Mouse (Mus musculus) ES-E14 (cell line): ENCODE data around the gene Rcvrn. TPM values are rescaled to one million over a fixed set of nuclear protein-coding genes. Genes with fewer than 3 reads are reported as not detected.

Experiments
- DNase-seq: peaks from one replicate; pipeline ENCODE4 v3.0.0-alpha.2; 2013; ENCODE audit warnings: low read depth, low spot score
- H3K27ac ChIP-seq: 2 replicates; pipeline ENCODE4 v1.5.1; 2012; ENCODE audit warnings: low read depth, mild to moderate bottlenecking, low read length, moderate library complexity, mixed read lengths; ENCODE audit not compliant: poor library complexity, insufficient read depth, severe bottlenecking
- H3K36me3 ChIP-seq: 2 replicates; pipeline ENCODE4 v1.6.1; 2012; ENCODE audit warnings: mild to moderate bottlenecking, low read length, moderate library complexity, mixed read lengths; ENCODE audit not compliant: control insufficient read depth, poor library complexity, insufficient read depth, severe bottlenecking
- H3K4me1 ChIP-seq, 2 experiments: fragments of 150-350 bp in 1 of 2; sonication (generic) in 1 of 2; 2 replicates each; pipeline ENCODE4 v1.6.1; 2012; ENCODE audit warnings: low read length in 2 of 2, mild to moderate bottlenecking in 1 of 2, mixed read lengths in 1 of 2; ENCODE audit not compliant: control insufficient read depth in 2 of 2, insufficient read depth in 2 of 2, poor library complexity in 1 of 2
- H3K4me3 ChIP-seq, 2 experiments: fragments of 150-350 bp in 1 of 2; sonication (generic) in 1 of 2; 2 replicates each; pipeline ENCODE4 v1.5.1; 2012; ENCODE audit warnings: low read length in 2 of 2, low read depth in 1 of 2, mild to moderate bottlenecking in 1 of 2, mixed read lengths in 1 of 2; ENCODE audit not compliant: insufficient read depth in 1 of 2, poor library complexity in 1 of 2, severe bottlenecking in 1 of 2
- H3K9ac ChIP-seq: 2 replicates; pipeline ENCODE4 v1.6.1; 2012; ENCODE audit warnings: low read depth, mild to moderate bottlenecking, low read length, mixed read lengths; ENCODE audit not compliant: poor library complexity, insufficient read depth, severe bottlenecking
- H3K9me3 ChIP-seq: fragments of 150-350 bp; sonication (generic); 2 replicates; pipeline ENCODE4 v1.6.1; 2012; ENCODE audit warnings: low read depth, mild to moderate bottlenecking, low read length; ENCODE audit not compliant: control insufficient read depth, insufficient read depth
- CHD2 ChIP-seq: IDR thresholded peaks from 2 replicates; pipeline ENCODE4 v1.6.1; 2014; ENCODE audit warnings: mild to moderate bottlenecking, low read depth, low read length, inconsistent platforms
- HCFC1 ChIP-seq: IDR thresholded peaks from 2 replicates; pipeline ENCODE4 v1.6.1; 2012; ENCODE audit warnings: low read length, inconsistent platforms, borderline replicate concordance; ENCODE audit not compliant: insufficient read depth
- MAFK ChIP-seq: IDR thresholded peaks from 2 replicates; pipeline ENCODE4 v1.6.1; 2014; ENCODE audit warnings: mild to moderate bottlenecking, low read depth, low read length, inconsistent platforms; ENCODE audit not compliant: insufficient read depth
- ZC3H11A ChIP-seq: IDR thresholded peaks from 2 replicates; pipeline ENCODE4 v1.6.1; 2012; ENCODE audit warnings: low read depth, mild to moderate bottlenecking, inconsistent platforms, low read length, borderline replicate concordance
- ZNF384 ChIP-seq: IDR thresholded peaks from 2 replicates; pipeline ENCODE4 v1.6.1; 2012; ENCODE audit warnings: low read depth, low read length, inconsistent platforms
- in situ Hi-C, 2 experiments: fragments of 600-800 bp; cut with MboI; formaldehyde crosslinking; loops; one replicate each; pipeline ENCODE4 v1.15.1; 2025; ENCODE audit warnings: low sequenced_read_pairs in 2 of 2, inconsistent platforms in 1 of 2; ENCODE audit not compliant: unreplicated experiment in 2 of 2
- total RNA-seq: library from RNA; depleted of rRNA; stranded (reverse); fragments of 300-350 nt; gene quantifications from 2 replicates; pipeline ENCODE4 v1.2.3, GENCODE M21; 2012

Rcvrn gene
- total RNA-seq, 1 experiment: not detected

- no peak overlapping the region for H3K27ac ChIP-seq
- H3K9ac ChIP-seq: no peak overlapping the region
- H3K4me3 ChIP-seq: no peak overlapping the region
- H3K36me3 ChIP-seq: no peaks in the 10 kb centered on the region
- TF ChIP-seq ZNF384: no peak
- no peak for TF ChIP-seq MAFK
- no peak for TF ChIP-seq CHD2
- TF ChIP-seq ZC3H11A: no peak
- no peak for TF ChIP-seq HCFC1
- H3K9me3 ChIP-seq: no peaks in the 10 kb centered on the region
- peaks cover 7 to 18% of the 10 kb centered on the region in 2 experiments; a peak in 3 of 4 replicates for H3K4me1 ChIP-seq
- in situ Hi-C loops: no loop called here
- no peak for DNase-seq
Measured at GRCm38 (mm10) chr11:67651731-67652130, 43.4 kb upstream of the Rcvrn start.

DNA sequence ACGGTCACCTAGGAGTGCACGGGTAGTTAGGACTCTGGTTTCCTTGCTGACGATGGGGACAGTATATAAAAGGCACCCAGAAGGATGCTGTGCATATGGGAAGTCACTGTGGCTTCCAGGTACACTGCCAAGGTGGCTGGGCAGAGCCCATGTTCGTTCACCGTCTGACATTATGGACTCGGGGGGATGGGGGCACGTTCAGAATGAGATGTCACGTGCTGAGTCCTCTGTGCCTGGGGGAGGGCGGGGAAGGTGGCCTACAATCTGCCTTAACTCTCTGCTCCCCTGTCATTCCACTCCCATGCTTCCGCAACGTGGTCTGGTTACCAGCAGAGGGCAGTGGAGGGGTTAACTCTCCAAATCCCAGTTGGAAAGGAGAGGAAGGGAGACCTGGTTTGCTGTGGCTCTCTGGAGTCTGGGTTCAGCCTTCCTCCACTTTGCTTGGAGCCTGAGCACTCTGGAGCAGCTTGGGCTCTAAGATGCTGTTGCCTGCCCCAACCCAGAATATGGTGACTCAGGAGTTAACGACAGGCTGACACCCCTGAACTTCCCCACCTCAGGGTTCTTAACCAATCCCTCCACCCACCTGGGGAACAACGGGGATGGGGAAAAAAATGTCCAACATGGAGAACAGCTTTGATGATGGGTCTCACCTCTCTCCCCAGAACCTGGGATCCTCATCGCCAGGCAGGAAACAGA lies 42.8 kb upstream of the Rcvrn start:
- Histone ChIP-seq H3K4me3 (0 out of 4 replicates have a peak overlapping the region, but pooled peaks of 1 of the 2 experiments have one; percentile 2), H3K4me1 (peaks cover 7 to 20% of the 10 kb centered on the region in 2 experiments; a peak in 3 of 4 replicates)
- in situ Hi-C loops: no loop called here

DNA sequence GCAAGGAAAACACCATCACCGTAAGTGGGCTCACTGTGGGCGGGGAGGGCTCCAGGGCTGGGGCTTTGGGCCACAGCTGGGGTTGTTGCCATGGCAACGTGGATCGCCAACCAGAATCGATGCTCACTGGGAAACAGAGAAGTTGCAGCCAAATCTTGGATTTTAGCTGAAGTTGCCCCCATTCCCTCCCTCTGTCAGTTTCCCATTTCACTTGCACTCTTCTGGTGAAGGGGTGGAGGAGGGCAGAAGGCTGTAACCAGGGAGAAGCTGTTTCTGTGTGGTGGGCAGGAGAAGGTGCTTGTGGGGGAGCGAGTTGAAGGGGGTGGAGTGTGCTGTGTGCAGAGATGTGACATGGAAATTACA lies 42.3 kb upstream of the Rcvrn start:
- in situ Hi-C loops: no loop called here
- no peaks in the 10 kb centered on the region for H3K36me3 ChIP-seq
- TF ChIP-seq CHD2 (no peak), HCFC1 (no peak), MAFK (no peak), ZC3H11A (no peak), ZNF384 (no peak)
- H3K9ac ChIP-seq: no peak overlapping the region
- H3K4me1 ChIP-seq: peaks cover 7 to 20% of the 10 kb centered on the region in 2 experiments; a peak in 3 of 4 replicates
- H3K9me3 ChIP-seq: no peaks in the 10 kb centered on the region
- DNase-seq: peak; percentile 17
- H3K27ac ChIP-seq: no peak overlapping the region
- no peak overlapping the region for H3K4me3 ChIP-seq

More for the DNA sequence above, 42.8 kb upstream of the Rcvrn start:
- Histone ChIP-seq H3K36me3 (no peaks in the 10 kb centered on the region), H3K9me3 (no peaks in the 10 kb centered on the region), H3K27ac (no peak overlapping the region), H3K9ac (no peak overlapping the region)
- TF ChIP-seq MAFK (no peak), HCFC1 (no peak), CHD2 (no peak), ZC3H11A (peak; percentile 10; the same call in 1 of the 2 replicates), ZNF384 (no peak)
- DNase-seq: peak; percentile 56

DNA sequence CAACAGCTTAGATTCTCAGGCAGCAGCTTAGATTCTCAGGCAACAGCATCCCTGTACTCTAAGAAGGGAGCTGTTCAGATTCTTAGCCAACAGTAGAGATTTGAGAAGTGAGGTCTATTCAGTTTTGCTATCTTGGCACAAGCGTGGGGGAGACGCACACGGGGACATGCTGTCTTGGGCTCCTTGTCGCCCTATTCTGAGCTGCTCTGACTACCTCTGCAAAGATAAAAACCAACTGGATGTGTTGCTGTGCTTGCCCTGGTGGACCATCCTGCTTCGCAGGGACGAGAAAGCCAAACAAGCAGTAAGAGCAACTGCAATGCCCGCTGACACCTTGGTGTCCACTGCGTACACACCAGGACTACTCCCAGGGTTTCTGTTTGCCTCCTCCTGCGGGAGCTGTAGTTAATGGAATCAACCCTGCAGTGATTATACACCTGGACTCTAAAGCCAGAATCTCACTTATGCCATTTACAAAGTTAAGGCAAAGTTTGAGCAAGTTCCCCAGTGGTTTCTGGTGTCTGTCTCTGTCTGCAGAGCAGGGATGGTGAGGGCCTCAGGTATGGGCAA lies 41.5 kb upstream of the Rcvrn start:
- Histone ChIP-seq H3K9me3 (no peaks in the 10 kb centered on the region), H3K36me3 (no peaks in the 10 kb centered on the region), H3K4me3 (no peak overlapping the region), H3K27ac (no peak overlapping the region), H3K9ac (no peak overlapping the region), H3K4me1 (peaks cover 7 to 20% of the 10 kb centered on the region in 2 experiments; a peak in 3 of 4 replicates)
- DNase-seq: no peak
- in situ Hi-C loops: no loop called here
- TF ChIP-seq ZC3H11A: no peak
- TF ChIP-seq HCFC1: no peak
- TF ChIP-seq ZNF384: no peak
- TF ChIP-seq MAFK: no peak
- TF ChIP-seq CHD2: no peak

DNA sequence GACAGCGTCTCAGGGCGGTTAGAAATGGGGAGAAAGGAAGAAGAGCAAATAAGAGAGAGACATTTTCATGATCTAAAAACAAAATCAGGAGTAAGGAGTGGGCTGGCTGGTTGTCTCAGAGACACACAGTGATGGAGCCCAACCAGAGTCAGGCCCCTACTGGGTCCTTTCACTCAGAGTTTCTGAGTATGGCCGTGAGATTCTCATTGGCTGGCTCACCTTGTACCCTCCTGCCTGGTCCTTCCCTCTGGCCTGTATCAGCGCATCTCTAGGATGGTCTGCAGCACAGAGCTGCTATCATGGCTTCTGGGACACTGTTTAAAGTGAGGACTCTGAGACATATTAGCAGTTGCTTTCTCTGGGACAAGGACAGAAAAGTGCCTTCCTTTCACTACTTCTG lies 40.6 kb upstream of the Rcvrn start:
- H3K9me3 ChIP-seq: no peaks in the 10 kb centered on the region
- in situ Hi-C loops: no loop called here
- TF ChIP-seq HCFC1 (no peak), ZC3H11A (no peak), ZNF384 (no peak), CHD2 (no peak), MAFK (no peak)
- H3K27ac ChIP-seq: no peak overlapping the region
- no peak overlapping the region for H3K9ac ChIP-seq
- no peak overlapping the region for H3K4me3 ChIP-seq
- no peaks in the 10 kb centered on the region for H3K36me3 ChIP-seq
- DNase-seq: no peak
- peaks cover 6 to 20% of the 10 kb centered on the region in 2 experiments; a peak in 3 of 4 replicates for H3K4me1 ChIP-seq
